In genomic region chr6:138101843-138102242, GRCm38 (mm10) we compare ENCODE assay signal across 37 mouse cellular contexts. TPM values are rescaled to one million over a fixed set of nuclear protein-coding genes. Genes with fewer than 3 reads are reported as not detected.
DNase-seq lines count a peak whose midpoint lies in the region; ATAC-seq and TF ChIP-seq lines count a peak whose summit lies in the region.
"Had no signal": no experiment of that assay in that cellular context is flagged by ENCODE, and none has a peak within 500 bp of the region (broad histone marks: within the 10 kb centered on the region; RNA-seq: fewer than 3 reads in every experiment).

No protein-coding gene starts in this region.

- H3K27me3 ChIP-seq in intestine, embryonic 14.5 days (replicated peaks; ENCODE audit: control insufficient read depth, insufficient read depth, low read length): no peaks in the 10 kb centered on the region
- H3K27me3 ChIP-seq in intestine, postnatal 0 days (replicated peaks; ENCODE audit: control insufficient read depth, insufficient read depth, low read length): no peaks in the 10 kb centered on the region
- H3K27me3 ChIP-seq in liver, embryonic 12.5 days (replicated peaks): no peaks in the 10 kb centered on the region
- H3K27me3 ChIP-seq in embryonic facial prominence, embryonic 13.5 days: no peaks in the 10 kb centered on the region
- H3K27me3 ChIP-seq in limb, embryonic 13.5 days: no peaks in the 10 kb centered on the region
- H3K27me3 ChIP-seq: CH12.LX; embryonic facial prominence, embryonic 12.5 days; heart, embryonic 15.5 days; hindbrain, embryonic 12.5 days; liver, embryonic 13.5 days; midbrain, embryonic 15.5 days; stomach, embryonic 15.5 days had no signal

- DNase-seq in intestine, embryonic 14.5 days (ENCODE audit: low spot score): peak; percentile 12
- no peak for DNase-seq in liver
- no peak for DNase-seq in cerebellum, postnatal 36 days
- DNase-seq: adrenal gland, adult 2 months; adrenal gland, postnatal 36 days; cerebellum, adult 18-20 months; cerebellum, postnatal 14 days; gastrocnemius, postnatal 25 days; heart, adult 11 months; kidney, adult 2 months; kidney, postnatal 10 days; layer of hippocampus, postnatal 36 days; left cerebral cortex, postnatal 4 days; liver, embryonic 13.5 days; lung, adult 2 months; lung, postnatal 10 days; right cerebral cortex, postnatal 25 days; thymus, adult 18-20 months; thymus, postnatal 25 days had no signal

- WGBS in intestine, embryonic 14.5 days: 92% methylated on average over 4 of the region's 4 CpGs
- WGBS in intestine, postnatal 0 days: 77% methylated on average over 4 of the region's 4 CpGs
- 73% methylated on average over 4 of the region's 4 CpGs for WGBS in liver, embryonic 12.5 days (ENCODE audit: insufficient replicate concordance)
- 87% methylated on average over 4 of the region's 4 CpGs for WGBS in embryonic facial prominence, embryonic 13.5 days
- WGBS in limb, embryonic 13.5 days: 92% methylated on average over 4 of the region's 4 CpGs

- H3K9ac ChIP-seq in intestine, embryonic 14.5 days (ENCODE audit: low read length): no peak overlapping the region
- H3K9ac ChIP-seq in intestine, postnatal 0 days (ENCODE audit: low read depth, low read length): no peak overlapping the region
- H3K9ac ChIP-seq in liver, embryonic 12.5 days: no peak overlapping the region
- H3K9ac ChIP-seq in embryonic facial prominence, embryonic 13.5 days: no peak overlapping the region
- H3K9ac ChIP-seq in limb, embryonic 13.5 days: no peak overlapping the region
- H3K9ac ChIP-seq: embryonic facial prominence, embryonic 12.5 days; heart, embryonic 15.5 days; hindbrain, embryonic 12.5 days; liver, embryonic 13.5 days; midbrain, embryonic 15.5 days; stomach, embryonic 15.5 days had no signal

- no peak overlapping the region for H3K4me2 ChIP-seq in intestine, embryonic 14.5 days (ENCODE audit: low read length)
- H3K4me2 ChIP-seq in intestine, postnatal 0 days (replicated peaks; ENCODE audit: low read depth): no peak overlapping the region
- no peak overlapping the region for H3K4me2 ChIP-seq in liver, embryonic 12.5 days
- no peak overlapping the region for H3K4me2 ChIP-seq in embryonic facial prominence, embryonic 13.5 days
- H3K4me2 ChIP-seq in limb, embryonic 13.5 days (replicated peaks): no peak overlapping the region
- H3K4me2 ChIP-seq: embryonic facial prominence, embryonic 12.5 days; heart, embryonic 15.5 days; hindbrain, embryonic 12.5 days; liver, embryonic 13.5 days; midbrain, embryonic 15.5 days; stomach, embryonic 15.5 days had no signal

- no peak overlapping the region for H3K4me3 ChIP-seq in intestine, embryonic 14.5 days (ENCODE audit: low read depth, low read length)
- H3K4me3 ChIP-seq in intestine, postnatal 0 days (ENCODE audit: low read depth, low read length): no peak overlapping the region
- H3K4me3 ChIP-seq in liver, embryonic 12.5 days: no peak overlapping the region
- H3K4me3 ChIP-seq in embryonic facial prominence, embryonic 13.5 days: no peak overlapping the region
- no peak overlapping the region for H3K4me3 ChIP-seq in limb, embryonic 13.5 days
- H3K4me3 ChIP-seq: embryonic facial prominence, embryonic 12.5 days; forebrain, embryonic 10.5 days; heart, embryonic 10.5 days; heart, embryonic 15.5 days; hindbrain, embryonic 12.5 days; liver, embryonic 13.5 days; midbrain, embryonic 15.5 days; stomach, embryonic 15.5 days had no signal

- H3K9me3 ChIP-seq in intestine, embryonic 14.5 days (ENCODE audit: control insufficient read depth, low read length): no peaks in the 10 kb centered on the region
- no peaks in the 10 kb centered on the region for H3K9me3 ChIP-seq in intestine, postnatal 0 days (ENCODE audit: control insufficient read depth)
- no peaks in the 10 kb centered on the region for H3K9me3 ChIP-seq in liver, embryonic 12.5 days (replicated peaks)
- H3K9me3 ChIP-seq in embryonic facial prominence, embryonic 13.5 days: no peaks in the 10 kb centered on the region
- no peaks in the 10 kb centered on the region for H3K9me3 ChIP-seq in limb, embryonic 13.5 days
- H3K9me3 ChIP-seq: embryonic facial prominence, embryonic 12.5 days; forebrain, embryonic 10.5 days; heart, embryonic 10.5 days; heart, embryonic 15.5 days; hindbrain, embryonic 12.5 days; liver, embryonic 13.5 days; midbrain, embryonic 15.5 days; stomach, embryonic 15.5 days had no signal

- no peak overlapping the region for H3K27ac ChIP-seq in intestine, embryonic 14.5 days (ENCODE audit: low read depth)
- H3K27ac ChIP-seq in intestine, postnatal 0 days (ENCODE audit: low read depth, low read length): no peak overlapping the region
- no peak overlapping the region for H3K27ac ChIP-seq in liver, embryonic 12.5 days
- no peak overlapping the region for H3K27ac ChIP-seq in embryonic facial prominence, embryonic 13.5 days
- no peak overlapping the region for H3K27ac ChIP-seq in limb, embryonic 13.5 days
- H3K27ac ChIP-seq: embryonic facial prominence, embryonic 12.5 days; forebrain, embryonic 10.5 days; heart, embryonic 10.5 days; heart, embryonic 15.5 days; hindbrain, embryonic 12.5 days; liver, embryonic 13.5 days; macrophage; midbrain, embryonic 15.5 days; stomach, embryonic 15.5 days had no signal

- no peaks in the 10 kb centered on the region for H3K4me1 ChIP-seq in intestine, embryonic 14.5 days (replicated peaks; ENCODE audit: control insufficient read depth, insufficient read depth, low read length)
- no peaks in the 10 kb centered on the region for H3K4me1 ChIP-seq in intestine, postnatal 0 days (replicated peaks; ENCODE audit: control insufficient read depth, insufficient read depth, low read length)
- no peaks in the 10 kb centered on the region for H3K4me1 ChIP-seq in liver, embryonic 12.5 days
- H3K4me1 ChIP-seq in embryonic facial prominence, embryonic 13.5 days: no peaks in the 10 kb centered on the region
- peaks cover 1% of the 10 kb centered on the region; the same call in 1 of the 2 replicates for H3K4me1 ChIP-seq in limb, embryonic 13.5 days
- H3K4me1 ChIP-seq: embryonic facial prominence, embryonic 12.5 days; heart, embryonic 10.5 days; heart, embryonic 15.5 days; hindbrain, embryonic 12.5 days; liver, embryonic 13.5 days; midbrain, embryonic 15.5 days; stomach, embryonic 15.5 days had no signal

- H3K36me3 ChIP-seq in intestine, embryonic 14.5 days (ENCODE audit: control insufficient read depth, insufficient read depth, low read length): no peaks in the 10 kb centered on the region
- no peaks in the 10 kb centered on the region for H3K36me3 ChIP-seq in intestine, postnatal 0 days (ENCODE audit: control insufficient read depth, insufficient read depth)
- H3K36me3 ChIP-seq in liver, embryonic 12.5 days: no peaks in the 10 kb centered on the region
- no peaks in the 10 kb centered on the region for H3K36me3 ChIP-seq in embryonic facial prominence, embryonic 13.5 days
- H3K36me3 ChIP-seq in limb, embryonic 13.5 days: no peaks in the 10 kb centered on the region
- H3K36me3 ChIP-seq: embryonic facial prominence, embryonic 12.5 days; forebrain, embryonic 10.5 days; heart, embryonic 10.5 days; heart, embryonic 15.5 days; hindbrain, embryonic 12.5 days; liver, embryonic 13.5 days; midbrain, embryonic 15.5 days; stomach, embryonic 15.5 days had no signal

- ATAC-seq in intestine, embryonic 14.5 days (replicated peaks; ENCODE audit: low FRiP score, low TSS enrichment, low read depth): no peak; the same call in 1 of the 2 replicates
- no peak for ATAC-seq in intestine, postnatal 0 days
- 0 out of 2 replicates have a peak, but pooled peaks have one; percentile 30 for ATAC-seq in liver, embryonic 12.5 days
- peak; percentile 37; the same call in 1 of the 2 replicates for ATAC-seq in embryonic facial prominence, embryonic 13.5 days (ENCODE audit: insufficient number of reproducible peaks, insufficient read depth, low FRiP score, low TSS enrichment, low read depth)
- 0 out of 2 replicates have a peak, but pooled peaks have one; percentile 54 for ATAC-seq in limb, embryonic 13.5 days (ENCODE audit: low FRiP score, low read depth)
- ATAC-seq: activated CD4-positive, CD25-positive, alpha-beta regulatory T cell, adult 4 months; midbrain, embryonic 15.5 days had no signal

- no peak for TF ChIP-seq CTCF in intestine, postnatal 0 days (IDR thresholded peaks at IDR 0.05; ENCODE audit: low read depth)

RNA-seq across cellular contexts. Expression of gene Slc15a5, which starts 22.1 kb away (rescaled TPM):
- not detected in 2 replicates for polyA plus RNA-seq in intestine, embryonic 14.5 days (2014; fragmentation: Nextera tagmentation; extraction: Ambion mirVana)
- polyA plus RNA-seq in intestine, postnatal 0 days (2015; fragmentation: Nextera tagmentation; extraction: Ambion mirVana): 0.21 TPM in 1 of 2 replicates, not detected in the other
- polyA plus RNA-seq in liver, embryonic 12.5 days (2016; fragmentation: Nextera tagmentation; extraction: Ambion mirVana): not detected in 2 replicates
- polyA plus RNA-seq in embryonic facial prominence, embryonic 13.5 days (2015; fragmentation: Nextera tagmentation; extraction: Ambion mirVana): not detected in 2 replicates
- polyA plus RNA-seq in limb, embryonic 13.5 days (2015; fragmentation: Nextera tagmentation; extraction: Ambion mirVana): not detected in 2 replicates
- polyA plus RNA-seq: activated CD4-positive, CD25-positive, alpha-beta regulatory T cell, adult 4 months; brain, embryonic 14.5 days; C2C12; forebrain, embryonic 10.5 days; heart, embryonic 10.5 days; hindbrain, embryonic 12.5 days; kidney, adult 2 months; large intestine, adult 2 months; liver, embryonic 13.5 days; macrophage; midbrain, embryonic 15.5 days; neural tube, embryonic 11.5 days; stomach, embryonic 15.5 days had no signal

RNA-seq across cellular contexts. Expression of gene Mgst1, which starts 38.3 kb away (rescaled TPM):
- 199 and 260 TPM in 2 replicates for polyA plus RNA-seq in intestine, embryonic 14.5 days (2014; fragmentation: Nextera tagmentation; extraction: Ambion mirVana)
- 781 and 782 TPM in 2 replicates for polyA plus RNA-seq in intestine, postnatal 0 days (2015; fragmentation: Nextera tagmentation; extraction: Ambion mirVana)
- 52.4 and 56.3 TPM in 2 replicates for polyA plus RNA-seq in liver, embryonic 12.5 days (2016; fragmentation: Nextera tagmentation; extraction: Ambion mirVana)
- 87.0 and 115 TPM in 2 replicates for polyA plus RNA-seq in embryonic facial prominence, embryonic 13.5 days (2015; fragmentation: Nextera tagmentation; extraction: Ambion mirVana)
- polyA plus RNA-seq in limb, embryonic 13.5 days (2015; fragmentation: Nextera tagmentation; extraction: Ambion mirVana): 145 and 150 TPM in 2 replicates

Comparison
In these comparisons a context has a peak if more than half of its experiments do, and no peak if none do; other contexts are left out.
1. ATAC-seq: peak in liver, embryonic 12.5 days (single experiment), embryonic facial prominence, embryonic 13.5 days (single experiment) and limb, embryonic 13.5 days (single experiment); none in intestine, embryonic 14.5 days (single experiment) and intestine, postnatal 0 days (single experiment).